Mouse (Mus musculus): ENCODE data around the gene Gpr156.

DNA sequence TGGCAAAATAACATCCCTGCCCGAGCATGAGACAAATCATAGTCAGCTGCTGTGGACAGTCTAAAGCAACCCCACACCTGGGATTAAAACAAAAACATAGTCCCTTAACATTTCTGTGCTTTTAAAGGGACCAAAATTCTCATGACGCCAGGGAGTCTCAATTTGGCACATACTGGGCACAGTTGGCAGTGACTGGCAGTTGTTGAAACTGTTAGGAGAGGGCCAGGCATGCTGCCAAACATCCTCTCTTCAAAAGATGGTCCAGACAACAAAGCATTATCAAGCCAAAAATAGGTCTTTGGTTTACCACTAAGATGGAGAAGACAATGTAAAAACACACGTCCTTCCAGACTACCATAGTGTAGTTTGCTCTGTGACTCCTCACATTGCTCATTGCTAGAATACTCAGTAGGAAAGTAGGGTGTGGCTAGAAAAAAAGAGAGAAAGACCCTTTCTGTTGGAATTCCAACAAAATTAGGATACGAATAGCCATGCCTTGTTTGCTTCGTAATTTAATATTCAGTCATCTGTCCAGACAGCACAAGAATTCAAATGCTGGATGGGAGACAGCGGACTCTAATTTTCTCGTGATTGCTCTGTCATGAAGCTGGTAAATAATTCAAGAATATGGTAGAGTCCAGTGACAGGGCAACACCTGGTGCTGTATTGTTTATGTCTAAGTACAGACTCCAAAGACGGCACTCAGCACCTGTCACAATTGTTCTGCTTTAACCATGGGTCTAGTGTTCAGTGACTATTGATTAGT is 28.9 kb downstream of the Gpr156 start:
- TF ChIP-seq CTCF (IDR thresholded peaks at IDR 0.05; ENCODE audit: low read depth) (no peak), EP300 (IDR thresholded peaks at IDR 0.05; ENCODE audit: low read depth) (no peak)

Measured in heart, postnatal 0 days (tissue).